Mouse (Mus musculus): Measurements from ENCODE around the gene Vps13a. TPM values are rescaled to one million over a fixed set of nuclear protein-coding genes. Genes with fewer than 3 reads are reported as not detected.

The Vps13a gene
- 7.0 and 8.6 TPM in 2 replicates for polyA plus RNA-seq (2014; fragmentation: Nextera tagmentation; extraction: Ambion mirVana)

GRCm38 (mm10) chr19:16780790-16781384 is at the start of gene Vps13a:
TSS of gene Vps13a (minus strand) at chr19:16780933.
- WGBS: under 1% methylated on average over 65 of the region's 67 CpGs
- peak; percentile 96 for DNase-seq (ENCODE audit: low spot score)

DNA sequence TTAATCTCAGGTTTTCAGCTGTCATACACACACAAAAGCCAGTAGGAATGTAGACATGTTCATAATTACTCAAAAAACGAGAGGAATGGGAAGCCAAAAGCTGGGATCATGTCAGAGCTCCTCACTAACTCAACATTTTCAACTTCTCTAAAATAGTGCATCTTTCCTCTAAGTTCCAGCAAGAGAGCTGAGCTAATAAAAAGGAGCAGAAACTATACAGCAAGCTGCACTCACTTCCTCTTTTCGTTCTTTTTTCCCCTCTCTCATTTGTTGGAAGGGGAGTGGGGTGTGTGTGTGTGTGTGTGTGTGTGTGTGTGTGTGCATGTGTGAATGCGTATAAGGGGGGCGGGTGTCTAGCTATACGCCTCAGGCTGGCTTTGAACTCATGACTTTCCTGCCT is 46.9 kb upstream of the Vps13a start:
- Histone ChIP-seq H3K9me3 (replicated peaks; ENCODE audit: control insufficient read depth, low read length) (no peaks in the 10 kb centered on the region), H3K9ac (ENCODE audit: low read length) (no peak overlapping the region), H3K4me1 (ENCODE audit: control insufficient read depth, insufficient read depth, low read length) (no peaks in the 10 kb centered on the region), H3K27me3 (replicated peaks; ENCODE audit: control insufficient read depth, insufficient read depth, low read length) (no peaks in the 10 kb centered on the region), H3K36me3 (ENCODE audit: control insufficient read depth, insufficient read depth, low read length) (no peaks in the 10 kb centered on the region), H3K4me2 (ENCODE audit: low read length) (no peak overlapping the region), H3K4me3 (ENCODE audit: low read depth, low read length) (no peak overlapping the region), H3K27ac (ENCODE audit: low read depth, low read length) (no peak overlapping the region)
- DNase-seq (ENCODE audit: low spot score): no peak
- WGBS: 74% methylated on average over 5 of the region's 5 CpGs
- no peak for ATAC-seq

More at GRCm38 (mm10) chr19:16780790-16781384, at the start of gene Vps13a:
- Histone ChIP-seq H3K27me3 (replicated peaks; ENCODE audit: control insufficient read depth, insufficient read depth, low read length) (0 out of 2 replicates have a peak, but pooled peaks cover 3% of the 10 kb centered on the region), H3K4me3 (ENCODE audit: low read depth, low read length) (peak within 1 kb of the TSS; percentile 66), H3K9me3 (replicated peaks; ENCODE audit: control insufficient read depth, low read length) (no peaks in the 10 kb centered on the region), H3K27ac (ENCODE audit: low read depth, low read length) (no peak within 1 kb of the TSS), H3K9ac (ENCODE audit: low read length) (peak within 1 kb of the TSS; percentile 69), H3K4me1 (ENCODE audit: control insufficient read depth, insufficient read depth, low read length) (peaks cover 5% of the 10 kb centered on the region; the same call in 1 of the 2 replicates), H3K4me2 (ENCODE audit: low read length) (peak within 1 kb of the TSS; percentile 97), H3K36me3 (ENCODE audit: control insufficient read depth, insufficient read depth, low read length) (no peaks in the 10 kb centered on the region)
- peak; percentile 99 for ATAC-seq

DNA sequence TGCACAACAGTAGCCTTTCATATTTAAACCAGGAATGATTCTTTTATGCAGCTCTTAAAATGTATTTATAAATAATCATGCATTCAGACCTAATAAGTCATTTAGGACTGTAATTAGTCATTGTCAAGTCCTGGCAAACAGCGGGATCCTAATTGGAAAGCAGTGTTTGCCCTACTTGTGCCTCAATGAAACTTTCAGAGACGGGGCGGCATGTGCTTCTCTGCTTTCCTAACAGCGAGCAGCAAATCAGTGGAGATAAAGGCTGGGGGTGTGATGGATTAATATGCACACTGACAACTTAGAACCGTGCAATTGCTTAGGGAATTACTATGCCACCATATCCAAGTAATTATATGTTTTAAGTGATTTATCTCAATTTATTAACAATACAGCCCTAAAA is 44.5 kb upstream of the Vps13a start:
- Histone ChIP-seq H3K4me2 (ENCODE audit: low read length) (no peak overlapping the region), H3K4me1 (ENCODE audit: control insufficient read depth, insufficient read depth, low read length) (no peaks in the 10 kb centered on the region), H3K36me3 (ENCODE audit: control insufficient read depth, insufficient read depth, low read length) (no peaks in the 10 kb centered on the region), H3K9me3 (replicated peaks; ENCODE audit: control insufficient read depth, low read length) (no peaks in the 10 kb centered on the region), H3K27me3 (replicated peaks; ENCODE audit: control insufficient read depth, insufficient read depth, low read length) (no peaks in the 10 kb centered on the region), H3K9ac (ENCODE audit: low read length) (no peak overlapping the region), H3K4me3 (ENCODE audit: low read depth, low read length) (no peak overlapping the region), H3K27ac (ENCODE audit: low read depth, low read length) (no peak overlapping the region)
- ATAC-seq (no peak), DNase-seq (ENCODE audit: low spot score) (peak; percentile 57)
- 11% methylated on average over 5 of the region's 5 CpGs for WGBS

- Histone ChIP-seq H3K4me1 (ENCODE audit: control insufficient read depth, insufficient read depth, low read length) (no peaks in the 10 kb centered on the region), H3K9ac (ENCODE audit: low read length) (no peak overlapping the region), H3K9me3 (replicated peaks; ENCODE audit: control insufficient read depth, low read length) (no peaks in the 10 kb centered on the region), H3K36me3 (ENCODE audit: control insufficient read depth, insufficient read depth, low read length) (no peaks in the 10 kb centered on the region), H3K27me3 (replicated peaks; ENCODE audit: control insufficient read depth, insufficient read depth, low read length) (no peaks in the 10 kb centered on the region), H3K4me3 (ENCODE audit: low read depth, low read length) (no peak overlapping the region), H3K27ac (ENCODE audit: low read depth, low read length) (no peak overlapping the region), H3K4me2 (ENCODE audit: low read length) (no peak overlapping the region)
- DNase-seq (ENCODE audit: low spot score) (no peak), ATAC-seq (no peak)
- 64% methylated on average over 5 of the region's 5 CpGs for WGBS
Measured at GRCm38 (mm10) chr19:16814848-16815247, 34.1 kb upstream of the Vps13a start.

DNA sequence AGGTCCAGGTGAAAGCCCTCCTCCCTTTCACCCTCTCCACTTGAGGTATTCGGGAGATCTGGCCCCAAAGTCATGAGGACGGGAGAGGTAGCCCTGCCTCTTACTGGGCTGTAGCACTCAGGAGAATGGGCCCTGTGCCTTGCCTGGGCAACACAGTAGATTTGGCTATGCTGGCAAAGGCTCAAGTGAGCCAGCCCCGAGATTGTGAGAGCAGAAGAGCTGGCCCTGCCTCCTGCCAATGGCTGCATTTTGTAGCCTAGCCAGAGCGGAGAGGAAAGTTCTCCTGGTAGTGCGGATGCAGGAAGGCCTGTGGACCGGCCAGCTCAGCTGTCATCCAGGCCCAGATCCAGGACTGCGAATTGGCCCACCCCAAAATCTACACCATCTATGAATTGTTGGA is 32.6 kb upstream of the Vps13a start:
- Histone ChIP-seq H3K9me3 (replicated peaks; ENCODE audit: control insufficient read depth, low read length) (no peaks in the 10 kb centered on the region), H3K36me3 (ENCODE audit: control insufficient read depth, insufficient read depth, low read length) (no peaks in the 10 kb centered on the region), H3K4me2 (ENCODE audit: low read length) (no peak overlapping the region), H3K27me3 (replicated peaks; ENCODE audit: control insufficient read depth, insufficient read depth, low read length) (no peaks in the 10 kb centered on the region), H3K9ac (ENCODE audit: low read length) (no peak overlapping the region), H3K4me3 (ENCODE audit: low read depth, low read length) (no peak overlapping the region), H3K4me1 (ENCODE audit: control insufficient read depth, insufficient read depth, low read length) (no peaks in the 10 kb centered on the region), H3K27ac (ENCODE audit: low read depth, low read length) (no peak overlapping the region)
- WGBS: 84% methylated on average over 7 of the region's 7 CpGs
- ATAC-seq (no peak), DNase-seq (ENCODE audit: low spot score) (no peak)

DNA sequence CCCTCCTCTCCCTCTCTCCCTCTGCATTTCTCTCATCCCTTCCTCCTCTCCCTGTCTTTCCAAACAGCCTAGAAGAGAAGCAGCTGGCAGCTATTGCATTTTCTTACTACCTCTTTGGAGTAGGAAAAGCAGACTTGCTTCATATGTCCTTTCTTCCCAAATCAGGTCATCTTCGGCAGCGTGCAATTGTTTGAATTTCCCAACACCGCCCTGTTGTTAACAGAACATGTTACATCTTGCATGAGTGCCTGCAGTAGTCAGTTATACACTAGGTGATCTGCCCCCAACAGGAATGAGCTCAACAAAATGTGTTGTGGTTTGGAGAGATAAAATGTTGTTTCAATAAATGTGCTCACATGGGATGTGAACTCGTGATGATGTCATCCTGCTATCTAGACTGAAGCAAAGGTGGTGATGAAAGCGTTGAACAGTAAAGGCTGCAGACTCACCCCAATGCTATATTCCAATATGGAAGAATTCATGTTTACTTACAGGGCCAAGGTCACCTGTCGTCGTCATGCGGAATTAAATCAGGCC is 31.4 kb upstream of the Vps13a start:
- no peaks in the 10 kb centered on the region for H3K27me3 ChIP-seq (replicated peaks; ENCODE audit: control insufficient read depth, insufficient read depth, low read length)
- no peak overlapping the region for H3K4me3 ChIP-seq (ENCODE audit: low read depth, low read length)
- no peak for ATAC-seq
- H3K4me1 ChIP-seq (ENCODE audit: control insufficient read depth, insufficient read depth, low read length): no peaks in the 10 kb centered on the region
- no peak overlapping the region for H3K4me2 ChIP-seq (ENCODE audit: low read length)
- no peaks in the 10 kb centered on the region for H3K9me3 ChIP-seq (replicated peaks; ENCODE audit: control insufficient read depth, low read length)
- 91% methylated on average over 8 of the region's 8 CpGs for WGBS
- no peak overlapping the region for H3K9ac ChIP-seq (ENCODE audit: low read length)
- H3K27ac ChIP-seq (ENCODE audit: low read depth, low read length): no peak overlapping the region
- DNase-seq (ENCODE audit: low spot score): no peak
- H3K36me3 ChIP-seq (ENCODE audit: control insufficient read depth, insufficient read depth, low read length): no peaks in the 10 kb centered on the region

- Histone ChIP-seq H3K4me2 (ENCODE audit: low read length) (no peak overlapping the region), H3K4me3 (ENCODE audit: low read depth, low read length) (no peak overlapping the region), H3K27ac (ENCODE audit: low read depth, low read length) (no peak overlapping the region), H3K36me3 (ENCODE audit: control insufficient read depth, insufficient read depth, low read length) (no peaks in the 10 kb centered on the region), H3K9ac (ENCODE audit: low read length) (no peak overlapping the region), H3K27me3 (replicated peaks; ENCODE audit: control insufficient read depth, insufficient read depth, low read length) (no peaks in the 10 kb centered on the region), H3K9me3 (replicated peaks; ENCODE audit: control insufficient read depth, low read length) (no peaks in the 10 kb centered on the region), H3K4me1 (ENCODE audit: control insufficient read depth, insufficient read depth, low read length) (no peaks in the 10 kb centered on the region)
- DNase-seq (ENCODE audit: low spot score) (no peak), ATAC-seq (no peak)
- WGBS: 58% methylated on average over 3 of the region's 3 CpGs
Measured at GRCm38 (mm10) chr19:16805102-16805501, 24.4 kb upstream of the Vps13a start.

- Histone ChIP-seq H3K9ac (ENCODE audit: low read length) (no peak overlapping the region), H3K27ac (ENCODE audit: low read depth, low read length) (no peak overlapping the region), H3K9me3 (replicated peaks; ENCODE audit: control insufficient read depth, low read length) (no peaks in the 10 kb centered on the region), H3K4me1 (ENCODE audit: control insufficient read depth, insufficient read depth, low read length) (no peaks in the 10 kb centered on the region), H3K27me3 (replicated peaks; ENCODE audit: control insufficient read depth, insufficient read depth, low read length) (no peaks in the 10 kb centered on the region), H3K4me3 (ENCODE audit: low read depth, low read length) (no peak overlapping the region), H3K4me2 (ENCODE audit: low read length) (no peak overlapping the region), H3K36me3 (ENCODE audit: control insufficient read depth, insufficient read depth, low read length) (no peaks in the 10 kb centered on the region)
- ATAC-seq (no peak), DNase-seq (ENCODE audit: low spot score) (no peak)
- WGBS: 32% methylated on average over 5 of the region's 11 CpGs
Measured at GRCm38 (mm10) chr19:16804578-16804977, 23.8 kb upstream of the Vps13a start.

GRCm38 (mm10) chr19:16802707-16803106 is 22.0 kb upstream of the Vps13a start:
- H3K27ac ChIP-seq (ENCODE audit: low read depth, low read length): no peak overlapping the region
- no peaks in the 10 kb centered on the region for H3K9me3 ChIP-seq (replicated peaks; ENCODE audit: control insufficient read depth, low read length)
- no peak overlapping the region for H3K4me3 ChIP-seq (ENCODE audit: low read depth, low read length)
- no peak overlapping the region for H3K9ac ChIP-seq (ENCODE audit: low read length)
- no peaks in the 10 kb centered on the region for H3K4me1 ChIP-seq (ENCODE audit: control insufficient read depth, insufficient read depth, low read length)
- H3K4me2 ChIP-seq (ENCODE audit: low read length): no peak overlapping the region
- under 1% methylated on average over 3 of the region's 3 CpGs for WGBS
- no peak for ATAC-seq
- H3K27me3 ChIP-seq (replicated peaks; ENCODE audit: control insufficient read depth, insufficient read depth, low read length): no peaks in the 10 kb centered on the region
- peak; percentile 69 for DNase-seq (ENCODE audit: low spot score)
- H3K36me3 ChIP-seq (ENCODE audit: control insufficient read depth, insufficient read depth, low read length): no peaks in the 10 kb centered on the region

Data from forebrain, embryonic 14.5 days (tissue).